Mouse (Mus musculus) left cerebral cortex, adult 8-10 months (tissue): ENCODE results near the gene Nol4l. TPM values are rescaled to one million over a fixed set of nuclear protein-coding genes. Genes with fewer than 3 reads are reported as not detected.

Experiments
- DNase-seq, 2 experiments: peaks; one replicate each; pipeline ENCODE4 v3.0.0; 2022; ENCODE audit warnings: low spot score in 2 of 2
- total RNA-seq, 4 experiments: library from RNA; stranded (reverse); gene quantifications; 2 replicates each; pipeline ENCODE4 v1.2.4; 2022

The Nol4l gene
- 10 to 100 TPM; 41.1 to 48.9 (median 45.1) TPM for total RNA-seq

DNA sequence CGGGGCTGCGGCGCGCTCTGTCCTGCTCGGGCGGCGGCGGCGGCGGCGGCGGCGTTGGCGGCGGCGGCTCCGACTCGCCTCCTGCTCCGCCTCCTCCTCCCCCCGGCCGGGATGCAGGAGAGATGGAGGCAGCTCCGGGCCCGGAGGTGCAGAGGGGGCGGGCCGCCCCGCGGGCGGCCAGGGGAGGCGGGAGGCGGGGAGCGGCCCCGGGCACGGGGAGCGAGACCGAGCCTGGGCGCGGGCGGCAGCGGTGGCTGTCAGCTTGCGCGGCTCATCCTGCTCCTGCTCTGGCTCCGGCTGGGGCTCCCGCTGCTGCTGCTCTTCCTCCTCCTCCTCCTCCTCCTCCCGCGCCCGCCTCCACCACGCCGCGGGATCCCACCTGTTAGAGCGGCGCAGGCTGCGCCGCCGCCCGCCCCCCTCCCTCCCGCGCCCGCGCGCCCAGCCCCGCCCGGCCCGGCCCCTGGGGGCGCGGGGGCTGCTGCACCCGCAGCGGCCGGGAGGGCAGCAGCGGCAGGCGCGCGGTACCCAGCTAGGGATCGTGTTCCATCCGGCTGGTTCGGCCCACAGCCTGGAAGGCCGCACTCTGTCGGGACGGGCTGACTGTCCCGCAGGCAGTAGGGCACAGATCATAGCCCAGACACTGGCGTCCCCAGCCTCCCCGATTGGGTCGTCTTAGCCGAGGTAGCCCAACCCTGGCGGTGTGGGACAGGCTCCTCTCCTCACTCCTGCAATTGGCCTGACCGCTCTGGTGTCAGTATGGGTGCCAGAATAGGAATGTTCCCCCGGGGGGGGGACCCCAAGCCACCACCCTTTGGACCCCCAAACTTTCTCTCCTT is at the start of gene Nol4l:
Gene Nol4l (minus strand): TSS at position 41 of the 836 bp plus-strand sequence.
- DNase-seq, result no peak

GRCm38 (mm10) chr2:153577122-153577521 is 47.4 kb upstream of the Nol4l start:
- DNase-seq, result no peak

- no peak for DNase-seq
Observed at GRCm38 (mm10) chr2:153576150-153576549, 46.4 kb upstream of the Nol4l start.

DNA sequence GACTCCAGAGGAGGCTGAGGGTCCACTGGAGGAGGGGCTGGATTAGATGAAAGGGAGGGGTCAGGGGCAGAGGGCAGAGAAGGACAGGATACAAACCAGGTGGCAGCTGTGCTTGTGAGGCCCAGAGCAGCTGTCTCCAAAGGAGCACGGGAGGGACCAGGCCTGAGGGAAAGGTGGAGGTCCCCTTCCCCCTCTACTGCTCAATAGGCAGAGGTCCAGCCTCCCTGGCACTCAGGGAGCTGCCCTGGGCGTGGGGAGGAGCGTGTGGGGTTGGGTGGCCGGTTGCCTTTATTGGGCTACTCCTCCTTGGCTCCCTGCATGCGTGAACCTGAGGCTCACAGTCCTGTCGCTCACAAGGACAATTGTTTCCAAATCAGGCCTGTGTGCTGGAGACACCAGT is 45.8 kb upstream of the Nol4l start:
- DNase-seq, result no peak

GRCm38 (mm10) chr2:153573101-153573500 is 43.3 kb upstream of the Nol4l start:
- no peak for DNase-seq

- no peak for DNase-seq
Observed at GRCm38 (mm10) chr2:153568541-153568940, 38.8 kb upstream of the Nol4l start.

GRCm38 (mm10) chr2:153568013-153568412 is 38.2 kb upstream of the Nol4l start:
- DNase-seq, result no peak

DNA sequence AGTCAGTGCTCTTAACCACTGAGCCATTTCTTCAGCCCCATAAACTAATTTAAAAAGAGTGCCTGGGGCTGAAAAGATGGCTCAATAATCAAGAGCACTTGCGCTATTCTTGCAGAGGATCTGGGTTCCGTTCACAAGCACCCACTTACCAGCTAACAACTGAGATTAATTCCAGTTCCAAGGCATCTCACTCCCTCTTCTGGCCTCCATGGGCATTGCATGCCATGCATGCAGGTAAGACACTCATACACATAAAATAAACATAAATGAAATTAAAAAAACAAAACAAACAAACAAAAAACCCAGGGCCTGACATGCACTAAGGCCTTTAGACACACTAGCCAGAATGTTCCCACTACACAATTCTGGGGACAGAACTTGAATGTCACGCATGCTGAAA is 34.6 kb upstream of the Nol4l start:
- DNase-seq, result no peak

DNA sequence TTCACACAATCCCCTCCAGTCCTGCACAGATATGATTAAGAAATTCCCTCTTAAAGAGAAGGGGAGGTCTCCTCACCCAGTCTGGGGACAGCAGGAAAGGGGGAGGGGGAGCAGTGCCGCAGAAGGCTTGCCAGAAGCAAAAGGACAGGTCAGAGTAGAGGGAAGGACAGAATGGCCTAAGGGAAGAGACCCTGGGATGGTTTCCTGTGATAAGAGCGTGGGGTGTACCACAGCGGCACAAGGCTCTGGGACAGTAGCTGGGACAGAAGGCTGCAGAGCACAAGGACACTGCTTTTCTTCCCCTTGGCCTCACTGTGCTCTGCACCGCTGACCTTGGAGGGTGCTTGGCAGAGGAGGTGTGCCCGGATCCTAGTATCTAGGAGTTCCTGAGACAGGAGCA is 31.8 kb upstream of the Nol4l start:
- no peak for DNase-seq

- peak in 1 of 2 experiments; percentile 15 for DNase-seq
Observed at GRCm38 (mm10) chr2:153560664-153561541, 31.1 kb upstream of the Nol4l start.

- DNase-seq, result peak; percentile 14 to 30
Observed at GRCm38 (mm10) chr2:153559613-153560152, 29.9 kb upstream of the Nol4l start.

DNA sequence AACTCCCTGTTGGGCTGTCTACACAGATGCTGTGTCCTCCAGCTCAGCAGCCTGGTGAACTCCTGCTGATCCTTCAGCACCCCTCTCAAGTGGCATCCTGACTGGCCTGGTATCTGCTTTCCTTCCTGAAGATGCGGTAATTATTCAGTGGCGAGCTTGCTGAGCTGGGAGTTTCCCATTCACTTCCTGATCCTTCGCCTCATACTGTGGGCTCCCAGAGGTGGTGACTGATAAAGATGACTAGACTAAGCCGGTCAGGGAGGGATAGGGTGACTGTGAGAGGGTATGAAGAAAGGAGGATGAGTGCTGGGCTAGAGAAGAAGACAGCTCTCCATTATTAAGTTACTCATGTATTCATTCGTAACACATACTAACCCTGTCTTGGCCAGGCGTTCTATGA is 28.7 kb upstream of the Nol4l start:
- no peak for DNase-seq

GRCm38 (mm10) chr2:153557259-153557658 is 27.5 kb upstream of the Nol4l start:
- DNase-seq, result no peak

DNA sequence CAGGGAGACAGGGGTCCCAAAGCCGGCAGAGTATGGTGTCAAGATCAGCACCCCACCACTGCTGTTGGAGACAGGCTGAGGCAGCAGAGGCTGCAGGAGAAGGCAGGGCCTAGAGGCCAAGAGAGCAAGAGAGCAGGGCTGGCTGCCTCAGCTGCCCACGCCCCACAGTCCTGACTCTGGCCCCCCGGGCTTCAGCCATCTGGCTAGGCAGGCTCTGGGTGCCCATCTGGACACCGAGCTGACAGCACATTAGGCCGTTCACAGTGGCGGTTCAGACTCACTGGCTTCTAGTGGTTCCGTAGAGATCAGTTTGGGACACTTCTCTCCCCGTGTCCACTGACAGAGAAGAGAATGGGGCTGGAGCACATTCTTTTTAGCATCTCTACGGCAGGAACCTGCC is 26.4 kb upstream of the Nol4l start:
- no peak for DNase-seq

DNA sequence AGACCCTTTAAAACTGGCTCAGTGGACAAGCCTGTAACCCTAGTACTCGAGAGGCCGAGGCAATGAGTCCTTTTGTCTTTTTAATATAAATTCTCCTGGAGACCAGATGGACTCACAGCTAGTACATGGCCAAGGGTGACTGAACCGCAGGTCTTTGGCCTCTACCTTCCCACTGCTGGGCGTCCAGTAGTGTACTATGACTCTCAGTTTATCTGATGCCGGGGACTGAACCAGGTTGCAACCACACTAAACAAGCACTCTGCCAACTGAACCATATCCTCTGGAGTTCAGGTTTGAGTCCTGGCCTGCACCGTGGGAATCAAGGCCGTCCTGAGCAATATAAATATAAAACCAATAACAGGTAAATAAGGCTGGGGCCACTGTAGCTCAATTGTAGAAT is 24.8 kb upstream of the Nol4l start:
- no peak for DNase-seq

GRCm38 (mm10) chr2:153549486-153549885 is 19.7 kb upstream of the Nol4l start:
- DNase-seq, result no peak

- DNase-seq, result peak in 1 of 2 experiments; percentile 6
Observed at GRCm38 (mm10) chr2:153548221-153548923, 18.6 kb upstream of the Nol4l start.

DNA sequence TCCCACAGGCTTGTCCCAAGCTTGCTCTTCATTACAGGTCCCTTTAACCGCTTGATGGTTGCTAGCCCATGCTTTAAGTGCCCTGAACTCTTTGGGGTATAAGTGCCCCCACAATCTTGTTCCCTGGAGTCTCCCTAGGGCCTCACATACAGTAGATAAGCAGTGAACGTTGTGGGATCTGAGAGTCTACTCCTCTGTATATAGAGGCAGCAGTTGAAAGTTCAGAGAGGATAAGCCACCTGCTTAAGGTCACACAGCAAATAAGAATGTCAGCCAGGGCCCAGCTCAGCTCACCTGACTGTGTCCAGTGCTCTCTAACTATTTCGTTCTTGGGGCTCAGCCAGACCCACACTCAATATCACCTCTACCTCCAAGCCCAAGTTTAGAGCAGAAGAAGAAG is 17.9 kb upstream of the Nol4l start:
- DNase-seq, result no peak

GRCm38 (mm10) chr2:153546972-153547371 is 17.2 kb upstream of the Nol4l start:
- DNase-seq, result no peak

GRCm38 (mm10) chr2:153546471-153546870 is 16.7 kb upstream of the Nol4l start:
- DNase-seq, result no peak

GRCm38 (mm10) chr2:153544771-153545170 is 15.0 kb upstream of the Nol4l start:
- DNase-seq, result no peak
